Mouse (Mus musculus): ENCODE data around the gene 1700069L16Rik. TPM values are rescaled to one million over a fixed set of nuclear protein-coding genes. Genes with fewer than 3 reads are reported as not detected.

Gene 1700069L16Rik
- polyA plus RNA-seq, 1 experiment from 2014 or later: not detected

- Histone ChIP-seq H3K27ac (ENCODE audit: low read depth, low read length) (no peak overlapping the region), H3K36me3 (ENCODE audit: control insufficient read depth, insufficient read depth, low read length) (no peaks in the 10 kb centered on the region), H3K4me1 (ENCODE audit: control insufficient read depth, insufficient read depth, low read length) (no peaks in the 10 kb centered on the region), H3K4me3 (ENCODE audit: low read depth, low read length) (no peak overlapping the region), H3K4me2 (ENCODE audit: low read depth, low read length) (no peak overlapping the region), H3K27me3 (ENCODE audit: control insufficient read depth, insufficient read depth, low read length) (no peaks in the 10 kb centered on the region), H3K9me3 (ENCODE audit: control insufficient read depth, low read length) (no peaks in the 10 kb centered on the region), H3K9ac (replicated peaks; ENCODE audit: low read depth, low read length) (no peak overlapping the region)
- WGBS: 79% methylated on average over 12 of the region's 12 CpGs
- ATAC-seq (ENCODE audit: low read depth): no peak
Observed at GRCm38 (mm10) chr5:113664629-113665195, 59.9 kb downstream of the 1700069L16Rik start.

GRCm38 (mm10) chr5:113664127-113664526 is 60.4 kb downstream of the 1700069L16Rik start:
- H3K36me3 ChIP-seq (ENCODE audit: control insufficient read depth, insufficient read depth, low read length): no peaks in the 10 kb centered on the region
- H3K9me3 ChIP-seq (ENCODE audit: control insufficient read depth, low read length): no peaks in the 10 kb centered on the region
- H3K27me3 ChIP-seq (ENCODE audit: control insufficient read depth, insufficient read depth, low read length): no peaks in the 10 kb centered on the region
- no peak overlapping the region for H3K4me3 ChIP-seq (ENCODE audit: low read depth, low read length)
- no peak overlapping the region for H3K27ac ChIP-seq (ENCODE audit: low read depth, low read length)
- no peaks in the 10 kb centered on the region for H3K4me1 ChIP-seq (ENCODE audit: control insufficient read depth, insufficient read depth, low read length)
- no peak overlapping the region for H3K9ac ChIP-seq (replicated peaks; ENCODE audit: low read depth, low read length)
- no peak overlapping the region for H3K4me2 ChIP-seq (ENCODE audit: low read depth, low read length)
- no peak for ATAC-seq (ENCODE audit: low read depth)
- WGBS: 85% methylated on average over 6 of the region's 6 CpGs

GRCm38 (mm10) chr5:113660872-113661271 is 63.7 kb downstream of the 1700069L16Rik start:
- ATAC-seq (ENCODE audit: low read depth): no peak

GRCm38 (mm10) chr5:113654821-113655220 is 69.8 kb downstream of the 1700069L16Rik start:
- Histone ChIP-seq H3K9me3 (ENCODE audit: control insufficient read depth, low read length) (no peaks in the 10 kb centered on the region), H3K27me3 (ENCODE audit: control insufficient read depth, insufficient read depth, low read length) (no peaks in the 10 kb centered on the region), H3K36me3 (ENCODE audit: control insufficient read depth, insufficient read depth, low read length) (no peaks in the 10 kb centered on the region), H3K4me2 (ENCODE audit: low read depth, low read length) (no peak overlapping the region), H3K4me3 (ENCODE audit: low read depth, low read length) (no peak overlapping the region), H3K9ac (replicated peaks; ENCODE audit: low read depth, low read length) (no peak overlapping the region), H3K4me1 (ENCODE audit: control insufficient read depth, insufficient read depth, low read length) (0 out of 2 replicates have a peak, but pooled peaks cover 3% of the 10 kb centered on the region), H3K27ac (ENCODE audit: low read depth, low read length) (no peak overlapping the region)
- no peak for ATAC-seq (ENCODE audit: low read depth)
- 81% methylated on average over 12 of the region's 12 CpGs for WGBS

More at GRCm38 (mm10) chr5:113660872-113661271, 63.7 kb downstream of the 1700069L16Rik start:
- no peak overlapping the region for H3K4me2 ChIP-seq (ENCODE audit: low read depth, low read length)
- H3K4me3 ChIP-seq (ENCODE audit: low read depth, low read length): no peak overlapping the region
- WGBS: 75% methylated on average over 10 of the region's 10 CpGs
- no peak overlapping the region for H3K9ac ChIP-seq (replicated peaks; ENCODE audit: low read depth, low read length)
- H3K9me3 ChIP-seq (ENCODE audit: control insufficient read depth, low read length): no peaks in the 10 kb centered on the region
- H3K27ac ChIP-seq (ENCODE audit: low read depth, low read length): no peak overlapping the region
- no peaks in the 10 kb centered on the region for H3K36me3 ChIP-seq (ENCODE audit: control insufficient read depth, insufficient read depth, low read length)
- no peaks in the 10 kb centered on the region for H3K27me3 ChIP-seq (ENCODE audit: control insufficient read depth, insufficient read depth, low read length)
- no peaks in the 10 kb centered on the region for H3K4me1 ChIP-seq (ENCODE audit: control insufficient read depth, insufficient read depth, low read length)

- 82% methylated on average over 11 of the region's 11 CpGs for WGBS
- Histone ChIP-seq H3K4me1 (ENCODE audit: control insufficient read depth, insufficient read depth, low read length) (0 out of 2 replicates have a peak, but pooled peaks cover 3% of the 10 kb centered on the region), H3K36me3 (ENCODE audit: control insufficient read depth, insufficient read depth, low read length) (no peaks in the 10 kb centered on the region), H3K4me3 (ENCODE audit: low read depth, low read length) (no peak overlapping the region), H3K27ac (ENCODE audit: low read depth, low read length) (no peak overlapping the region), H3K27me3 (ENCODE audit: control insufficient read depth, insufficient read depth, low read length) (no peaks in the 10 kb centered on the region), H3K9me3 (ENCODE audit: control insufficient read depth, low read length) (no peaks in the 10 kb centered on the region), H3K4me2 (ENCODE audit: low read depth, low read length) (no peak overlapping the region), H3K9ac (replicated peaks; ENCODE audit: low read depth, low read length) (no peak overlapping the region)
- no peak for ATAC-seq (ENCODE audit: low read depth)
Observed at GRCm38 (mm10) chr5:113654206-113654605, 70.4 kb downstream of the 1700069L16Rik start.

GRCm38 (mm10) chr5:113652215-113652614 is 72.4 kb downstream of the 1700069L16Rik start:
- ATAC-seq (ENCODE audit: low read depth): no peak
- Histone ChIP-seq H3K4me3 (ENCODE audit: low read depth, low read length) (no peak overlapping the region), H3K4me2 (ENCODE audit: low read depth, low read length) (no peak overlapping the region)

GRCm38 (mm10) chr5:113650035-113650865 is 74.3 kb downstream of the 1700069L16Rik start, which contains the start of gene Cmklr1:
Cmklr1 (minus strand) TSS chr5:113650426.
- H3K27me3 ChIP-seq (ENCODE audit: control insufficient read depth, insufficient read depth, low read length): no peaks in the 10 kb centered on the region
- 9% methylated on average over 30 of the region's 30 CpGs for WGBS
- H3K4me2 ChIP-seq (ENCODE audit: low read depth, low read length): peak within 1 kb of the TSS; percentile 15; the same call in 1 of the 2 replicates
- H3K4me3 ChIP-seq (ENCODE audit: low read depth, low read length): no peak within 1 kb of the TSS; the same call in 1 of the 2 replicates
- no peak within 1 kb of the TSS for H3K27ac ChIP-seq (ENCODE audit: low read depth, low read length)
- H3K9me3 ChIP-seq (ENCODE audit: control insufficient read depth, low read length): no peaks in the 10 kb centered on the region
- no peak for ATAC-seq (ENCODE audit: low read depth)
- no peaks in the 10 kb centered on the region for H3K36me3 ChIP-seq (ENCODE audit: control insufficient read depth, insufficient read depth, low read length)
- H3K4me1 ChIP-seq (ENCODE audit: control insufficient read depth, insufficient read depth, low read length): 0 out of 2 replicates have a peak, but pooled peaks cover 3% of the 10 kb centered on the region
- no peak within 1 kb of the TSS for H3K9ac ChIP-seq (replicated peaks; ENCODE audit: low read depth, low read length)

More at GRCm38 (mm10) chr5:113652215-113652614, 72.4 kb downstream of the 1700069L16Rik start:
- 15% methylated on average over 5 of the region's 5 CpGs for WGBS
- Histone ChIP-seq H3K9ac (replicated peaks; ENCODE audit: low read depth, low read length) (no peak overlapping the region), H3K27ac (ENCODE audit: low read depth, low read length) (no peak overlapping the region), H3K4me1 (ENCODE audit: control insufficient read depth, insufficient read depth, low read length) (0 out of 2 replicates have a peak, but pooled peaks cover 3% of the 10 kb centered on the region), H3K27me3 (ENCODE audit: control insufficient read depth, insufficient read depth, low read length) (no peaks in the 10 kb centered on the region), H3K9me3 (ENCODE audit: control insufficient read depth, low read length) (no peaks in the 10 kb centered on the region), H3K36me3 (ENCODE audit: control insufficient read depth, insufficient read depth, low read length) (no peaks in the 10 kb centered on the region)

GRCm38 (mm10) chr5:113648647-113649211 is 75.8 kb downstream of the 1700069L16Rik start:
- Histone ChIP-seq H3K36me3 (ENCODE audit: control insufficient read depth, insufficient read depth, low read length) (no peaks in the 10 kb centered on the region), H3K4me3 (ENCODE audit: low read depth, low read length) (no peak overlapping the region), H3K9me3 (ENCODE audit: control insufficient read depth, low read length) (no peaks in the 10 kb centered on the region), H3K9ac (replicated peaks; ENCODE audit: low read depth, low read length) (no peak overlapping the region), H3K4me1 (ENCODE audit: control insufficient read depth, insufficient read depth, low read length) (0 out of 2 replicates have a peak, but pooled peaks cover 3% of the 10 kb centered on the region), H3K4me2 (ENCODE audit: low read depth, low read length) (no peak overlapping the region), H3K27me3 (ENCODE audit: control insufficient read depth, insufficient read depth, low read length) (no peaks in the 10 kb centered on the region), H3K27ac (ENCODE audit: low read depth, low read length) (no peak overlapping the region)
- WGBS: 93% methylated on average over 5 of the region's 5 CpGs
- ATAC-seq (ENCODE audit: low read depth): no peak
